Mouse (Mus musculus): ENCODE measurements at regions not wholly inside any gene's neighbourhood (a gene's known extent, or its start where the extent isn't known, plus 50 kb on each side); places are given as distances from the start of the nearest gene placed in this dataset.

DNA sequence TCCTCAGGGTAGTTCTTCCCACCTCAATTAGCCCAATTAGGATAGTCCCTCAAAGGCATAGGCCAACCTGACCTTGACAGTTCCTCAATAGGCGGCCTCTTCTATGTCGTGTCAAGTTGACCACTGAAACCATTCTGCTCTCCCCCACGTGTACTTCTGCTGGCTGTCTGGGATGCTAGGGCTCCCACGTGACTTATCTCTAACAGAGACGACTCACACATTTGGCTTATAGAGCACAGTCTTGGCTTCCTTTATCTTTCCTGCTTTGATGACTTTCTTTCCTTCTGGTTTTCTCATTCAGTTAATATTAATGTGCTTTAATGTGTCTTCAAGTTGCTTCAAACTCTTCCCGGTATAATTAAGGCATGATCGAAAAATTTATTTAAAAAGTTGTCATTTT is 284.0 kb upstream of the Gm5148 start:
- TF ChIP-seq CTCF (IDR thresholded peaks at IDR 0.05) (no peak), EP300 (IDR thresholded peaks at IDR 0.05) (no peak)
